Mouse (Mus musculus): ENCODE measurements at regions not wholly inside any gene's neighbourhood (a gene's known extent, or its start where the extent isn't known, plus 50 kb on each side); places are given as distances from the start of the nearest gene placed in this dataset.
A peak's percentile ranks its signal among the peaks of the same experiment; 100 is the strongest.

DNA sequence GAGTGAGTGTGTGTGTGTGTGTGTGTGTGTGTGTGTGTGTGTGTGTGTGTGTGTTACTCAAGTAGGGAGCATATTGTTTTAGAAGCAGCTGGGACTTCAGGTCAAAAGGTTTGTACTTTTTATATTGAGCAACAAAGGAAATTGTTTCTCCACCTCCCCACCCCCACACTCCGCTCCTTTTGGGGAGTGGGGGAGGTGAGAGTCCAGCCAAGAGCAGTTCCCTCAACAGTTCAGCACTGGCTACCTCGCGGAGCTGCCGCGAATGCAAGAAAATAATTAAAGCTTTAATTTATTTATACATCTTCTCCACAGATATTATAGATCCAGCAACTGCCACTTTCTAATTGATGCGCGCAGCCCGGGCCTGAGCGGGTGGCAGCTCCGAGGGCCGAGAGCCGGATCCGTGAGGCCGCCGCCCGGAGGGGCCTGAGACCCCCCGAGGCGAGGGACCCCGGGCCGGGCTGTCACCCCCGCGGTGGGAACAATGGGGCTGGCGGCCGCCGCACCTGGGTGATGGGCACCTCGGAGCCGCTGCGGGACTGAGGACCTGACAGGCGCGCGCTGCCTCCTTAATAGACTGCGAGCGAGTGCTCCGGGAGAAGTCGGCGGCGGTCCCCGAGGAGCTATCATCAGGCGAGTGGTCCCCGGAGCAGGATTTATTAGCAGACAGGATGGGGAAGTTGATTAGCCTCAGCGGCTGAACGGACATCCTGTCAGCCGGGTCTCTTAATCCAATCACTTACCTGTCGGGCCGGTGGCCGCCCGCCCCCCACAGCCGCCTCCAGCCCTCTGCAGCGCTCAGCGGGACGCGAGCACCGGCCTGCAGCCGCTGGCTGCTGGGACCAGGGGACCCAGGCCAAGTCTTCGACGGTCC lies 124.4 kb downstream of the Melk start:
- Histone ChIP-seq H3K4me2 (ENCODE audit: low read depth) (no peak overlapping the region), H3K36me3 (ENCODE audit: control insufficient read depth, insufficient read depth) (no peaks in the 10 kb centered on the region), H3ac (ENCODE audit: control insufficient read depth, insufficient read length) (no peak overlapping the region), H3K79me2 (ENCODE audit: control insufficient read depth, insufficient read depth) (no peaks in the 10 kb centered on the region), H3K27me3 (ENCODE audit: control insufficient read depth, insufficient read depth, insufficient read length) (peaks cover 55% of the 10 kb centered on the region), H3K4me3 (no peak overlapping the region)
- TF ChIP-seq SRF (IDR thresholded peaks at IDR 0.05; ENCODE audit: control insufficient read depth, insufficient read length, low read depth) (no peak), MYOG (IDR thresholded peaks at IDR 0.05; ENCODE audit: control insufficient read depth in 1 of 3, insufficient read depth in 1 of 3, insufficient read length in 2 of 3, low read depth in 2 of 3) (no peak), USF1 (IDR thresholded peaks at IDR 0.05; ENCODE audit: low read depth) (no peak), MYOD1 (IDR thresholded peaks at IDR 0.05; ENCODE audit: control insufficient read depth in 1 of 3, insufficient read length in 2 of 3, low read depth in 2 of 3) (no peak), REST (IDR thresholded peaks at IDR 0.05; ENCODE audit: insufficient read depth, insufficient read length) (no peak), POLR2AphosphoS2 (IDR thresholded peaks at IDR 0.05; ENCODE audit: insufficient read length, low read depth) (no peak), TCF12 (IDR thresholded peaks at IDR 0.05; ENCODE audit: insufficient read depth, poor library complexity, severe bottlenecking) (no peak), POLR2A (IDR thresholded peaks at IDR 0.05; ENCODE audit: insufficient read length, low read depth) (no peak), TCF3 (IDR thresholded peaks at IDR 0.05; ENCODE audit: insufficient read length, low read depth) (no peak), E2F4 (IDR thresholded peaks at IDR 0.05; ENCODE audit: insufficient read depth) (no peak), MAX (IDR thresholded peaks at IDR 0.05; ENCODE audit: low read depth) (no peak), CEBPB (IDR thresholded peaks at IDR 0.05; ENCODE audit: insufficient read depth, poor library complexity, severe bottlenecking) (no peak)

DNA sequence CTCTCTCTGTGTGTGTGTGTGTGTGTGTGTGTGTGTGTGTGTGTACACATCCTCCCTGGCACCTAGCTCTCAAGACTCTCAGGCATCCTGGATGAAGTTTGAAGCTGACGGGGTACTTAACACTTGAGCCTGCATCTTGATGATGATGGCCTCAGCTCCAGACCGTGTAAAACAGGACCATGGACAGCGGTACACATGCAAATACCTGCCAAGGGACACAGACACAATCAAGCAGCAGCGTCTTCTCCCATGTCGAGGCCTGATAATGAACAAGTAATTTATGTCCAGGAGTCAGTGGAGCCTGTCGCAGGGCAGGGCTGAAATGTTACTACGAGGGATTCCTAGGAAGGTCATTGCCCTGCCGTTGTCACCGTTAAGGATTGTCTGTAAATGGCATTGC lies 133.9 kb downstream of the Melk start:
- Histone ChIP-seq H3K27me3 (ENCODE audit: control insufficient read depth, insufficient read depth, insufficient read length) (peaks cover 7% of the 10 kb centered on the region), H3ac (ENCODE audit: control insufficient read depth, insufficient read length) (no peak overlapping the region), H3K4me2 (ENCODE audit: low read depth) (no peak overlapping the region), H3K79me2 (ENCODE audit: control insufficient read depth, insufficient read depth) (no peaks in the 10 kb centered on the region), H3K36me3 (ENCODE audit: control insufficient read depth, insufficient read depth) (no peaks in the 10 kb centered on the region), H3K4me3 (no peak overlapping the region)
- peak; percentile 95 for TF ChIP-seq REST (IDR thresholded peaks at IDR 0.05; ENCODE audit: insufficient read depth, insufficient read length)
- no peak for TF ChIP-seq POLR2A (IDR thresholded peaks at IDR 0.05; ENCODE audit: insufficient read length, low read depth)
- no peak for TF ChIP-seq TCF12 (IDR thresholded peaks at IDR 0.05; ENCODE audit: insufficient read depth, poor library complexity, severe bottlenecking)
- no peak for TF ChIP-seq MYOD1 (IDR thresholded peaks at IDR 0.05; ENCODE audit: control insufficient read depth in 1 of 3, insufficient read length in 2 of 3, low read depth in 2 of 3)
- TF ChIP-seq POLR2AphosphoS2 (IDR thresholded peaks at IDR 0.05; ENCODE audit: insufficient read length, low read depth): no peak
- no peak for TF ChIP-seq TCF3 (IDR thresholded peaks at IDR 0.05; ENCODE audit: insufficient read length, low read depth)
- TF ChIP-seq MAX (IDR thresholded peaks at IDR 0.05; ENCODE audit: low read depth): no peak

DNA sequence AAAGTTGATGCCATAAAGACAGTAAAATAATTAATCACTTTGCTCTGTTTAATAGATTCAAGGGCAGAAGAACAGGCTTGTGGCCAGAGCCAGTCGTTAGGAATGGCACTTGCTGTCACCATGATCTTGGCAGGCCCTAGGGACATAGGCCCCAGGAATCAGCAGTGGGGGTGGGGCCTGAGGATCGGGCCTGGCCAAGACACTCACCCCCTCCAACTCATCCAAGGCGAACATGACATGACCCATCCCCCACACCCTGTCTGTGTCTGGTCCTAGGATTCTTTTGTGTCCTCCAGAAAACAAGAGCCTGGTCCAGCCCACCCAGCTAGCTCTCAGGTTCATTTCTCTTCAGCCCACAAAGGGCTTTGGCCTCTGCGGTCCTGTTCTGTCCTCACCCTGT lies 144.8 kb downstream of the Melk start:
- Histone ChIP-seq H3ac (ENCODE audit: control insufficient read depth, insufficient read length) (no peak overlapping the region), H3K27me3 (ENCODE audit: control insufficient read depth, insufficient read depth, insufficient read length) (peaks cover 15% of the 10 kb centered on the region), H3K4me3 (no peak overlapping the region), H3K4me2 (ENCODE audit: low read depth) (no peak overlapping the region), H3K79me2 (ENCODE audit: control insufficient read depth, insufficient read depth) (no peaks in the 10 kb centered on the region), H3K36me3 (ENCODE audit: control insufficient read depth, insufficient read depth) (no peaks in the 10 kb centered on the region)
- TF ChIP-seq MYOG (IDR thresholded peaks at IDR 0.05; ENCODE audit: control insufficient read depth in 1 of 3, insufficient read depth in 1 of 3, insufficient read length in 2 of 3, low read depth in 2 of 3) (no peak), REST (IDR thresholded peaks at IDR 0.05; ENCODE audit: insufficient read depth, insufficient read length) (no peak), MYOD1 (IDR thresholded peaks at IDR 0.05; ENCODE audit: control insufficient read depth in 1 of 3, insufficient read length in 2 of 3, low read depth in 2 of 3) (no peak), TCF3 (IDR thresholded peaks at IDR 0.05; ENCODE audit: insufficient read length, low read depth) (no peak), USF1 (IDR thresholded peaks at IDR 0.05; ENCODE audit: low read depth) (no peak), CEBPB (IDR thresholded peaks at IDR 0.05; ENCODE audit: insufficient read depth, poor library complexity, severe bottlenecking) (no peak), MAX (IDR thresholded peaks at IDR 0.05; ENCODE audit: low read depth) (no peak), E2F4 (IDR thresholded peaks at IDR 0.05; ENCODE audit: insufficient read depth) (no peak), POLR2AphosphoS2 (IDR thresholded peaks at IDR 0.05; ENCODE audit: insufficient read length, low read depth) (no peak)

DNA sequence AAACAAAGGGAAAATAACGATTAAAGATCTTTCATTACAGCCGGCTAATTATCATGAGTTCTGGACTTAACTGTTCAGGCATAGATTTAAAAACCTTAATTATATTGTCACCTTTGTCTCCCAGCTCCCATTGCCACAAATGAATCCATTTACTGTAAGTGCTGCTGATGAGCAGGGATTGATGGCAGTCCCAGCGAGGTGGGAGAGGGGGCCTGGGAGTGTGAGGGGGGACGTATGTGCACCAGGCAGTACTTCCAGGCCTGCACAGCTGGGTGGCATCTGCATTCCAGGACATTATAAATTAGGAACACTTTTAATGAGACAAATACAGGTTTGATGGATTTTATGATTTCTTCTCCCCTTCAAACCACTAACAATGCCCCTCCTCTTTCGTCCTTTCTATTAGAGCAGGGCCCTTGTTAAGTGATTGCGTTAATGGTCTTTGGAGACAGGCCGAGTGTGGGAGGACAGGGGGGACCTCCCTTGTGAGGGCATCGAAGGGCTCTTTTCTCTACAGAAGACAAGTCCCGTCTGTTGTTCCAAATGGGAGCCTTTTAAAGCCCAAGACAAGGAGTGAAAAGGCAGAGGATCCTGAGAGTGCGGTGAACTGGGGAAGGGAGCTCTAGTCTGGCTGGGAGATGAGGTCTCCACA lies 150.3 kb downstream of the Melk start:
- TF ChIP-seq MYOG (IDR thresholded peaks at IDR 0.05; ENCODE audit: control insufficient read depth in 1 of 3, insufficient read depth in 1 of 3, insufficient read length in 2 of 3, low read depth in 2 of 3): no peak
- no peaks in the 10 kb centered on the region for H3K79me2 ChIP-seq (ENCODE audit: control insufficient read depth, insufficient read depth)
- no peak overlapping the region for H3K4me3 ChIP-seq
- peaks cover 7% of the 10 kb centered on the region for H3K27me3 ChIP-seq (ENCODE audit: control insufficient read depth, insufficient read depth, insufficient read length)
- no peak overlapping the region for H3ac ChIP-seq (ENCODE audit: control insufficient read depth, insufficient read length)
- H3K4me2 ChIP-seq (ENCODE audit: low read depth): no peak overlapping the region
- H3K36me3 ChIP-seq (ENCODE audit: control insufficient read depth, insufficient read depth): no peaks in the 10 kb centered on the region

DNA sequence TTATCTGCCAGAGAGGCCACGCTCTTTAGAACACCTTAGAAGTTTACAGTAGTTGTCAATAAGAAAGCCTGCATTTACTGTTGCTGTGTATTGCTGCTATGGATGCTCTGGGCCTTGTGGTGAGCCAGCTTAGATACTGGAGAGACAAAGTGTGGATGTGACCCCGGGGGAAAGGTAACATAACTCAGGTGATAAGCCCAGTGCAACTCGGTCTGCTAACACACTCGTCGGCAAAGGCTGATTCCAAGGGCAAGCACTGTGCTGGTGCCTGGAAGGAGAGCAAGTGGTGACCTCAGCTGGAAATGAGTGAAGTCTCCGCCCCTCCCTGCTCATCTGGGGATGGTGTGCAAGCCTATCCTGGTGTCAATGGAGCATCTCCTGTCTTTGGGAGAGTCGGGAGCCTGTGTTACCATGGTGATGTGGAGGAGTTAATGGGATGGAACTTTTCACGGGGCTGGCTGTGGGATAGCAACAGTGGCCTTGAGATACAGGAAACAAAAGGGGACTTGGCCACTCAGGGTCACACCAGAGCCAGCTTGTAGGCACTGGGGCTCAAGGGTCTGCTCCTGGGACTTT lies 151.5 kb downstream of the Melk start:
- H3K27me3 ChIP-seq (ENCODE audit: control insufficient read depth, insufficient read depth, insufficient read length): peaks cover 7% of the 10 kb centered on the region
- no peak overlapping the region for H3ac ChIP-seq (ENCODE audit: control insufficient read depth, insufficient read length)
- no peak for TF ChIP-seq MYOG (IDR thresholded peaks at IDR 0.05; ENCODE audit: control insufficient read depth in 1 of 3, insufficient read depth in 1 of 3, insufficient read length in 2 of 3, low read depth in 2 of 3)
- TF ChIP-seq TCF3 (IDR thresholded peaks at IDR 0.05; ENCODE audit: insufficient read length, low read depth): no peak
- no peak for TF ChIP-seq REST (IDR thresholded peaks at IDR 0.05; ENCODE audit: insufficient read depth, insufficient read length)
- no peak for TF ChIP-seq CEBPB (IDR thresholded peaks at IDR 0.05; ENCODE audit: insufficient read depth, poor library complexity, severe bottlenecking)
- no peak for TF ChIP-seq USF1 (IDR thresholded peaks at IDR 0.05; ENCODE audit: low read depth)
- no peak for TF ChIP-seq TCF12 (IDR thresholded peaks at IDR 0.05; ENCODE audit: insufficient read depth, poor library complexity, severe bottlenecking)
- TF ChIP-seq MAX (IDR thresholded peaks at IDR 0.05; ENCODE audit: low read depth): no peak
- no peak for TF ChIP-seq MYOD1 (IDR thresholded peaks at IDR 0.05; ENCODE audit: control insufficient read depth in 1 of 3, insufficient read length in 2 of 3, low read depth in 2 of 3)
- TF ChIP-seq POLR2AphosphoS2 (IDR thresholded peaks at IDR 0.05; ENCODE audit: insufficient read length, low read depth): no peak
- TF ChIP-seq SRF (IDR thresholded peaks at IDR 0.05; ENCODE audit: control insufficient read depth, insufficient read length, low read depth): no peak
- TF ChIP-seq POLR2A (IDR thresholded peaks at IDR 0.05; ENCODE audit: insufficient read length, low read depth): no peak
- no peak for TF ChIP-seq E2F4 (IDR thresholded peaks at IDR 0.05; ENCODE audit: insufficient read depth)
- no peaks in the 10 kb centered on the region for H3K79me2 ChIP-seq (ENCODE audit: control insufficient read depth, insufficient read depth)
- no peak overlapping the region for H3K4me3 ChIP-seq
- H3K36me3 ChIP-seq (ENCODE audit: control insufficient read depth, insufficient read depth): no peaks in the 10 kb centered on the region
- H3K4me2 ChIP-seq (ENCODE audit: low read depth): no peak overlapping the region

All from myocyte (in vitro differentiated cells).